Mouse (Mus musculus) G1E-ER4 (cell line): ENCODE measurements around the gene Med29. TPM values are rescaled to one million over a fixed set of nuclear protein-coding genes. Genes with fewer than 3 reads are reported as not detected.

Source experiments
- GATA1 ChIP-seq: IDR thresholded peaks from one replicate; pipeline ENCODE4 v1.8.0; 2012; ENCODE audit warnings: low read length, inconsistent platforms
- polyA plus RNA-seq: library from polyadenylated mRNA; stranded (reverse); fragments of >175 nt; gene quantifications from 2 replicates; pipeline ENCODE4 v1.2.3, GENCODE M21; 2012

Gene Med29
- polyA plus RNA-seq, 1 experiment: 33.2 TPM

DNA sequence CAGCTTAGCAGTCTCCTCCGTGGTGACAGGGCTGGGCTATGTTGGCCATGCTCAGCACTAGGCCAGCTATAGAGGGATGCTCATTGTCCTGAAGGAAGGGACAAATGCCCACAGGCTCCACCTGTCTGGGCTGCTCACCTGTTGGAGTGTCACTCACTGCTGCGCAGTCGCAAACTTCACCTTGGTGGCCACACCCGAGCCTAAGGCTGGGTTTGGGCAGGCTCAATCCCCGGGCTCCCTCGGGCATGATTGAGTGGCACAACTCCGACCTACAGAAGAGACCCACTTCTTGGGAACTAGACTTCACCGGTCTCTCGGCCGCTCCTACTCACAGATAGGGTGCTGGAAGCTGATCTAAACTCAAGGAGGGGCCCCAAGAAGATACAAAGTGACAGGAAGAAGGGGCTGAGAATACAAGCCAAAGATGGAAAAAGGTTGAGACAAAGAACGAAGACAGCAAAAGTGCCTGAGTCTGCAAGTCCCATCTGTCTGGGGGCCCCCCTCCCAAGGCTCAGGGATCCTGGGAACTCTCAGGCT lies 21.5 kb downstream of the Med29 start:
- TF ChIP-seq GATA1: no peak

DNA sequence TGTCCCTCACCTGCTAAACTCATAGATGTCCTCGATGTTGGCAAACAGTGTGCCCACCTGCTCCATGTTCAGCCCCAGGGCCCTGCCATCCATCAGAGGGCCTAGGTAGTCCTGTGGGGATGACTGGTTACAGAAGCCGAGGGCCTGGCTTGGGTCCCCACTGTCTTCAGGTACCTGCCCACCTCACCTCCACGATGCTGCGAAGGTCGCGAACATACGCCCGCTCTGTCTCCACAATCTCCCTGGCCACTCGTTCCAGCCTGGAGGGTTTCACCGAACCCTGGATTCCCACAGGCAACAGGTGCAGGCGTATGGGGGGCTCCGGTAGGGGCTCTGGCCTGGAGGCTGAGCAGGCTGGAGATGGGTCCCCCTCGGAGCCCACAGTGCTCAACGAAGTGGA lies 22.5 kb downstream of the Med29 start:
- TF ChIP-seq GATA1: no peak

DNA sequence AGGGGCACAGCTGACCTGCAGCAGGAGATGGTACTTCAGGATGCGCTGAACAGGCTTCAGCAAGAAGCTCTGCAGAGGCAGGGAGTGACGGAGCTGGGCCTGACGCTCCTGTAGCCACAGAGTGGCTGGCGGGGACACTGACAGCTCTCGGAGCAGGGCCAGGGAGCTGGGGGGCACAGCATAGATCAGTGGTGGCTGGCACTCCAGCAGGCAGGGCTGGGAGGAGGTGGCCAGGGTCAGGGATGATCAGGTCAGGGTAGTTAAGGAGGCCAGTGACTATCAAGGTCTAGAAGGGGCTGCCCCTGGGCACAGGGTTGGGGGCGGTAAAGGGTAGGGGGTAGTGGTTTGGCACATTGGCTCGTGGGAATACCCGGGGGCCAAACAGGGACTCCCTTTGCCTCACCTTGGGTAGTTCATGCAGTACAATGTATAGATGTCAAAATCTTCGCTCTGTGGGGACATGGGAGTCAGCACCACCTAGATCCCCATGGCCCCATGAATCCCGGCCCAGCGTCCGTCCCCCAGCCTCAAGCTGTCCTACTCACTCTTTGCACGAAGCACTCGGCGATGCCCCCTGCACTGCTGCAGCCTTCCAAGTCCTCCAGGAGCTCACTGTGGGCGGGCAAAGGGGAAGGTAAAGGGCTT lies 24.1 kb downstream of the Med29 start:
- no peak for TF ChIP-seq GATA1

DNA sequence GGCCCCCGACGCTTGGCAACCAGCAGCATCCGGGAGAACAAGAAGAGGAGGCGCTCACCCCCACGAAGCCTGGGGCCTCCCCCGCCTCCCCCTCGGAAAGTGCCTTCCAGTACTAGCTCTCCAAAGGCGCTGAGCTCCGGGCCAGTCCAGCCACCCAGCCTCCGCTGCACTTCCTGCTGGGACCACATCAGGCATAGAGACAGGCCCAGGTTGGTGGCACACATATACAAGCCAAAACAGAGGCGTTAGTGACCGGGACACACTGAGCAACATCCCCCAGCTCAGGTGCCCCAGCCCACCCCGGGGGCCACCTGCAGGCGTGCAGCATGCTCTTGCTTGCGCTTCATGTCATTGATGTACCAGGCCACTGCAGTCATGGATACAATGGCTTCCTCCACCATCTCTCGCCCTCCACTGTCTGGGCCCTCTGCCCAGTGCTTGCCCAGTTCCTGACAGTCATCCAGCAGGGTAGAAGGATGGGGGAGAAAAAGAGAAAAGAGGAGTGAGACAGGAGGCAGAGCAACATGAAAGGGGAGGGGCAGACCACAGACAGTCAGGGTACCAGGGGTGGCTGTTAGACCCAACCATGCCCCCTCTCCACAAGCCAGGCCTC lies 24.7 kb downstream of the Med29 start:
- no peak for TF ChIP-seq GATA1

DNA sequence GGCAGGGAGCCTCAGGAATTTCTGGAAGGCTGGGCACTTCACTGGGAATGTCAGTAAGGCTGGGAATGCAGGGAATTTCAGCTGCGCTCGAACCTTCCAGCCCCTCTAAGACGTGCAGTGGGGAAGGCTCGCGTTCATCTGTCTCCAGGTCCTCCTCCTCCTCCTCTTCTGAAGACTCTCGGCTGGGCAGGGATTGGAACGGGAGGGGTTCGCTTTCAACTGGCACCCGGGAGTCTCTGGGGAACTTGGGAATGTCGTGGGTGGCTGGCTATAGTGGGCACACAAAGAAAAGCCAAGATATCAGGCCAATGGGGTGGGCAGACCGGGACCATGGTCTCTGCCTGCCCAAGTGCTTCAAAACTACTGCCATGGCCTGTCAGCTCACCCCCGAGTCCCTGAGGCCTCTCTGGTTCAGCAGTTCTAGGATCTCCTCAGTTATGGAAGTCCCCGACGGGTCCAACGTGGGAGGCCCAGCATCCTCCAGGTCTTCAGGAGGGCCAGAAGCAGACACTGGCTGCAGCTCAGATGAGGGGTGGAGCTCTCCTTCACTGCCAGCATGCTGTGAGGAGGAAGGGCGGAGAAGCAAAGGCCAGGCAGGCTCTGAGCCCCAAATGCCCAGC lies 30.0 kb downstream of the Med29 start:
- no peak for TF ChIP-seq GATA1

DNA sequence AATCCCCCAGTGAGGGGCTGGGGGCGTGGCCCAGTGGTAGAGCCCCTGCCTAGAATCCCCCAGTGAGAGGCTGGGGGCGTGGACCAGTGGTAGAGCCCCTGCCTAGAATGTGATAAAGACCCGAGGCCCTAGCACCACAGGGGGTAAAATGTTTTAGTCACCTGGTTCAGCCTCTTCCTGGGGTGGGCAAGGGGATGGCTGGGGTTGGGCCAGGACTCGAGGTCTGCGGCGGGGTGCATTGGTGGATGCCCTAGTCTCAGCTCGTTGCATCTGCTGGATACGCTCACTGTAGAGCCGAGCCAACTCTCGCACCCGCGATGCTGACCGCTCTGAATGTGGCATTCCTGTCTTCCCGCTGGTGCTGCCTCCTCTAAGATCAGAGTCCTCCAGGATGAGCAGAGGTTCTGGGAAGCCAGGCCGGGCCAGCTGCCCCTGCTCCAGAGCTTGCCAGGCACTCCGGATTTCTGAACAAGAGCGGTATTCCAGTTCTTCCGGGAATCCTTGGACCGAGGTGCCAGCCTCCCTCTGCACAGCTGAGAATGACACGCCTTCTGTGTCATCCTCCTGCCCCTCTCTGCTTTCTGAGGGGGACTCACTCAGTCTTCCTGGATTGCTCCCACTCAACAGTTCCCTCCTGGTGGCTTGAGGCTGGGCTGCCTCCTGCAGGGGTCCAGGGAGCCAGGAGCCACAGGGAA lies 30.7 kb downstream of the Med29 start:
- TF ChIP-seq GATA1: no peak

DNA sequence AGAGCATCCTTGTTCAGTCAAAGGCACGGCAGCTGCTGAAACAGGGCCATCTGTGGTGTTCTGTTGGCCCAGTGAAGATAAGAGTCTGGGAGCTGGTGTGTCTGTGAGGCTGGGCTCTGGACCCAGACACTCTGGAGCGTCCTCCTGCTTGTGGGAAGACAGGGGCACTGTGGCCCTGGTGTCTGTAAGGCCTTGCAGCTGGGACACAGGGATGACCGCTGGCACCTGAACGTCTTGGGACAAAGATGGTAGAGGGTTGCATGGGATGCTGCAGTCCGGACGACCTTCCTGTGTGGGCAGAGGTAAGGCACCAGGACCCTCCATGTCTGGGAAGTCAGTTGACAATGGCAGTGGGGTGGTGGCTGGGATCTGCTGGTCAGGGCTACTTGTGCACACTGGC lies 32.2 kb downstream of the Med29 start:
- no peak for TF ChIP-seq GATA1

DNA sequence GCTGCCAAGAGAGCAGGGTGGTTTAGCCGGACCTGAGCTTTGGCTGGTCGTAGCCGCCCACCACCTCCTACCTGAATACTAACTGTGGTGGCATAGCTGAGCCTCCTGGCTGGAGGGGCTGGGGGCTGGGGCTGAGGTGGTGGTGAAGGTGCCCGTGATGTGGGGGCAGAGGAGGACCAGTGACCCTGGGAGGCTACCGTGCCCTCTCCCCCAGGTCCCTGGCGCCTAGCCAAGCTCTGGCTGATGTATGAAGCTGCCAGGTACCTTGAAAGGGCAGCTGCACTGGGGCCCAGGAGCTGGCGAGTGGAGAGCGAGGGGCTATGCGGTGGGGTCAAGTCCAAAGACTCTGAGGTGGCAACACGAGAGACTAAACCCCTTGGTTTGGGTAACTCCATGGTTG lies 32.7 kb downstream of the Med29 start:
- TF ChIP-seq GATA1: no peak

DNA sequence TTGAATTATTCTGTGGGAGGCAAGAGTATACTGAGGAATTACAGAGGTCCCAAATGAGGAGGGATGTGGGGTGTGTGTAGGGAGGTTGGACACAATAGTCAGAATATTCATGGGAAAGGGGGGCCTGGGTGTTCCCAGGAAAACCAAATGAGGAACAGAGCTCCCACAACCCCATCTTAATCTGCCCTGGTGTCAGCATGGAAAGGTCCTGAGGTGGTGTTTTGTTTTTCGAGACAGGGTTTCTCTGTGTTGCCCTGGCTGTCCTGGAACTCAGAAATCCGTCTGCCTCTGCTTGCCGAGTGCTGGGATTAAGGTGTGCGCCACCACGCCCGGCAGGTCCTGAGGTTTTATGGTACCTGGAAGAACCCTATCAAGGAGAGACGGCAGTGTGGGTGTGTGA lies 34.1 kb downstream of the Med29 start:
- TF ChIP-seq GATA1: no peak

DNA sequence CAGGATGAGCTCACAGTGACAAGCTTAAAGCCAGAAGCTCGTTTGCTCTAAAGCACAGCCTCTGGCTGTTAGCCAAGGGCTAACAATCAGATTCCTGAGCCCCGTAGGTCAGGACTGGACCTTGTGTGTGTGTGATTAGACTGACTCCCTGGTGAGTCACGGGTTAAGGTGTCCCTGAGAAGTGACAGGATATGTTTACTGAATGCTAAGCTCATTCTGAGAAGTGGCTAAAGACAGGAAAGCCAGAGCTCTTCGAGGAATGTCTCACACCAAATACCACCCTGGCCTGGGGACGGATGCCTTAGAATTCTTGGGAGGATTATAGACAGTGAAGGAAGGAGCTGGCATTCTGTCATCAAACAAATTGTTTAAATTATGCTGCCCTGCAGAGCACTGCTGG lies 34.5 kb downstream of the Med29 start:
- no peak for TF ChIP-seq GATA1

DNA sequence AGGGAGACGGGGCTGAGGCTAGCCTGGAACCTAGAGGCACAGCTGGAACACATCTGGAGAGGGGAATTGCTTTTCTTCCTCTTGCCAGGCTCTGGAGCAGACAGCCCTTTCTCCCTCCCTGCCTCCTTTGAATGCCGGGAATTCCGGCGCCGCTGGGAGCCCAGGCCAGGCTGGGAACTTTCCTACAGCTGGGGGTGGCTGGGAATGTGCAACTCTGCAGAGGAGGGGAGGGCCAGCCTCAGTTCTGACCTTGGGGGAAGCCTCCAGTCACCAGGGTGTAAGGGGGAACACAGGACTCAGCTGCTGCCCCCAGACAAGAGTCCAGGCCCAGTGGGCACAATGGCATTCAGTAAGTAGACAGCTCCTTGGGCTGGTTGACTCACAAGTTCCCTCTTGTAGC lies 35.5 kb downstream of the Med29 start:
- no peak for TF ChIP-seq GATA1

DNA sequence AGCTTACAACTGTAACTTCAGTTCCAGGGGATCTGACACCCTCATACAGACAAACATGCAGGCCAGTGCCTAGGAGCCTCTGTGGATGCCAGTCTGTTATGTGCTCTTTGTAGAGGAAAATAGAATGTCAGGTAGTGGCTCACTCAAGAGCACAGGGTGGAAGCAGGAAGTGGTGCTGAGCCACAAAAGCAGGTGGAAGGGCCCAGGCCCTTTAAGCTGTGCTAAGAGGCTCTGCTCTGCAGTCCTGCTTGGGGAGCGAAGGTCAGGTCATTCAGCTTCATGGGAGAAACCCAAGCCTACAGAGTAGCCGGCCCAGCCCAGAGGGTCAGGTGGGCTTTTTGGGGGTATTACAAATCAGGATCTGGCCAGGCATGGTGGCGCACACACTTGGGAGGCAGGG lies 37.3 kb downstream of the Med29 start:
- TF ChIP-seq GATA1: no peak

DNA sequence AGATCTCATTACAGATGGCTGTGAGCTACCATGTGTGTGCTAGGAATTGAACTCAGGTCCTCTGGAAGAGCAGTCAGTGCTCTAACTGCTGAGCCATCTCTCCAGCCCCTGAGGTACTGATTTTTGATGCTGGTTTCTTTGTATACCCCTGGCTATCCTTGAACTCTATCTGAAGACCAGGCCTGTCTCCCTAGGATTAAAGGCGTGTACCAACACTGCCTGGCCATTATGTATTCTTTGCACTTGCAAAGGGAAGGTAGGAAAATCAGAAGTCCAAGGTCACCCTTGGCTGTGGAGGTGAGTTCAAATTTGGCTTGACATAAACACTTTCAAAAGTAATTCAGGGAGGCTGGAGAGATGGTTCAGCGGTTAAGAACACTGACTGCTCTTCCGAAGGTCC lies 37.9 kb downstream of the Med29 start:
- TF ChIP-seq GATA1: no peak

DNA sequence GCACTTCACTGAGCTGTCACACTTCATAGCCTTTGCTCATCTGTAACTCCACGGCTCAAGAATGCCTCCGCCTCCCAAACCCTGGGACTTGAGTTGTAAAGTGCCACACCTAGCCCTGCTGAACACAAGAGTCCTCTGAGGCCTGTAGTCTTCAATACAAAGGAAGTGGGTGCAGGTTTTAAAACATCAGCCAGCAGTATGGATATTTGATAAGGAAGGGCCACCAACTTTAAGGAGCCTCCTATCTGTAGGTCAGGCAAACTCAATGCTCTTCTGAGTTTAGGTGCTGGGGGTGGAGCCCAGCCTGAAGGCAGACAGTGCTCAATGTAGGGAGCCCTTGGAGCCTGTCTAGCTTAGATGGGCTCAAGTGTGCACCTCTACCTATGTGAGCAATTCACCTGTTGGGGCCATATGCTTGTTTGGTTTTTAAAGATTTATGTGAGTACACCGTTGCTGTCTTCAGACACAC lies 38.4 kb downstream of the Med29 start:
- no peak for TF ChIP-seq GATA1

DNA sequence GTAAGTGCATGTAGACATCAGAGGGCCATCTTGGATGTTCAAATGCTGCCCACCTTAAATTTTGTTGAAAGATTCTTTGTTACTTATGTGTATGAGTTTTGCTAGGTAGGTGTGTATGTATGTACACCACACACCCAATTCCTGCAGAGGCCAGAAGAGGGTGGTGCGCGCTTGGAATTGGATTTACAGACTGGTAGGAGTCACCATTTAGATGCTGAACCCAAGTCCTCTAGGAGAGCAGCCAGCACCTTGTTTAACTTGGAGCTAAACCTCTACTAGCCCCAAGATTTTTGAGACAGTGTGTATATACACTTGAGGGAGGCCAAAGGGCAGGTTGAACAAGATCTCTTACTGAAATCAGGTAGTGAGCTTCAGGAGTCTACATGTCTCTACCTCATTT lies 39.2 kb downstream of the Med29 start:
- TF ChIP-seq GATA1: no peak

DNA sequence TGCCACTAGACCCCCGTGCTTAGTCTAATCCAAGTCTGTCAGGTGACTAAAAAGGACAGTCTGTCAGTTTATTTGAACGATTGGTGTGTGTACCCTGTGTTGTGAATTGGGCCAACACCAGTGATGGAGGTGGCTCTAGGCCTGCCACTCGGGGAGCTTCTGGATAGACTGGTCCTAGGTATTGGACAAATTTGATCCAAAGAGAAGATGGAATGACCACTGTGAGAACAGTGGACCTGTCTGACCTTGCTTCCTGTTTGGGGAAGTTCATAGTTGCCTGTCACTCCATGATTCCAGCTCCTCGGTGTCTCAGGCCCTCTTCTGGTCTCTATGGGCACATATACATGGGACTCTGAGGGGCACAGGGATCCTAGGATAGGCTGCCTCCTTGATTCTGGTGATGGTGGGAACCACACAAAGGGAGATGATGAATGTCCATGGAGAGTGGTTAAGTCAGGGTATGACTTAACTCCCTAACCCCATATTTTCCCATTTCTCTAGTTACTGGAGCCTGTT lies 40.8 kb downstream of the Med29 start:
- no peak for TF ChIP-seq GATA1
